Mouse (Mus musculus) retina, postnatal 1 day (tissue): ENCODE measurements at regions not wholly inside any gene's neighbourhood (a gene's known extent, or its start where the extent isn't known, plus 50 kb on each side); places are given as distances from the start of the nearest gene placed in this dataset.
A peak's percentile ranks its signal among the peaks of the same experiment; 100 is the strongest.
"Not testable (repeated sequence)": the region's sequence is repeated elsewhere in the genome, so short reads cannot be mapped to it uniquely, and the experiment has no call there.

ENCODE experiments used
- DNase-seq: peaks from one replicate; pipeline ENCODE4 v3.0.0-alpha.2; 2012

DNA sequence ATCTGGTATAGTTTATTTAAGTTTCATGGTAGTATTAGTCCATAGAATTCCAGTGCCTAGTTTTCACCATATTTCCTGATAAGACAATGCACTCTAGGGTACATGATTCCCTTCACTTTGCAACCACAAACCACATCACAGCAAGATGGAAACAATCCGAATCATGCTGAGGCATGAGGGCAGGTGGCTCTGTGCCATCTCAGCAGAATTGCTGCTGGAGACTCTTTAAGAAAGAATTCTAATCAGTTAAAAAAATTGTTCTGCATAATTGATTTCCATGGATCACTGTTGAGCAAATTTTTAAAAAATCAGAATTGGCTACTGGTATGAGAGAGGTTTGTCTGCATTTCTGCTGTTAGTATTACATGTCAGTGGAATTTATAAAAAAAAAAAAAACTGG, 1451.1 kb upstream of the Pcdh20 start:
- no peak for DNase-seq

DNA sequence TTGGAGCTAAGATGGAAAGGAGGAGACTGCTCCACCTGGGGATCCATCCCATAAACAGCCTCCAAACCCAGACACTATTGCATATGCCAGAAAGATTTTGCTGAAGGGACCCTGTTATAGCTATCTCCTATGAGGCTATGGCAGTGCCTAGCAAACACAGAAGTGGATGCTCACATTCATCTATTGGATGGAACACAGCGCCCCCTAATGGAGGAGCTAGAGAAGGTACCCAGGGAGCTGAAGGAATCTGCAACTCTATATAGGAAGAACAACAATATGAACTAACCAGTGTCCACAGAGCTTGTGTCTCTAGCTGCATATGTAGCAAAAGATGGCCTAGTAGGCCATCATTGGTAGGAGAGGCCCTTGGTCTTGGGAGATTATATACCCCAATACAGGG, 1449.4 kb upstream of the Pcdh20 start:
- peak; percentile 18 for DNase-seq

DNA sequence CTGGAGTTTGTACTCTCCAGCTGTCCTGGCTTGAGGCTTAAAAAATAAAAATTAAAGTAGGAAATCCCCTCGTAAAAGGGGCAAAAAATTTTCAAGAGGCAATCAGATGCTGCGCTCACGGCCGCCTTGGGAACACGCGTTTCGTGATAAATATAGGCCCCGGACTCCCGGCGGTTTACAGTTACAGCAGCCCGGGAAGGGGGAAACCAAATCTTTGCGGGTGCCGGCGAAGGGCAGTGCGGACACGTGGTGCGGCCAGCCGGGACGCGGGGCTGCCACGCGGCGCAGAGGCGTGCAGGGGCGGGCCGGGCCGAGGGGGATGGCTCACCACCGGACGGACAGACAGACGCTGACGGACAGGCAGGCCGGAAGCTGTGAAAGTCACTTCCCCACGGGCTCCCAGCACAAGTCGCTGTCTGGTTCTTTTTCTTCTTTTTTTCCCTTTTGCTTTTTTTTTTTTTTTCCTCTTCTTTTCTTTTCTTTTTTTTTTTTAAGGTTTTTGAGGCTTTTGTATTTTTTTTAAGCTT, 1427.6 kb upstream of the Pcdh20 start:
- DNase-seq = not testable (repeated sequence)

DNA sequence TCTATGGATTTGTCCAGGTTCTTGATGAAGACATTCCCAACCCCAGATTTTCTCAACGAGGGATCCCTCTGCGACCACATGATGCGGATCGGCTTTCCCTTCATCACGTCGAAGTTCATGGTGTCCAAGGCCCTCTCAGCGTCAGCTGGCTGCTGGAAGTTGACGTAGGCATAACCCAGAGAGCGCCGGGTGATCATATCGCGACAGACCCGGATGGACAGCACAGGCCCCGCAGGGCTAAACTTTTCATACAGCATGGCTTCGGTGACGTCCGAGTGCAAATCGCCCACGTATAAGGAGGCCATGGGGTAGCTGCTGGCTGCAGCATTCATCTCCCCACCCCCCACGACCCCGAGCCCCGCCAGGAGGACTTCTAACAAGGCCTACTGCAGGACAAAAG, 1426.9 kb upstream of the Pcdh20 start:
- DNase-seq = not testable (repeated sequence)

DNA sequence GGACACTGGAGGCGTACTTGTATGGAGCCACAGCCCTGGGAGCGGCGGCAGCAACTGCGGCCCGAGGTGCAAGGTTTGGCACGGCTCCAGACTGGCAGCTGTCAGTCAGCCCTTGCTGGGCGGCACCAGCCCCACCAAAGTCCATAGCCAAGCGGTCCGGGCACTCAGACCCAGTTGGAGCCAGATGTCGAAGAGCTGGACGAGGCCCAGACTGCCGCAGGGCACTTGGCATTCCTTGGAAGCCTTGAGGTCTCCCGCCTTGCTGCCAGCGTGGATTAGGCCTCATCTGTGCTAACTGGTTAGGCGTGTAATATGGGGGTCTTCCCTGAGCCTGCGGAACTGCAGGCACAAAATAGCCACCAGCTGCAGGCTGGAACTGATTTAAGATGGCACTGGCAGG, 1425.7 kb upstream of the Pcdh20 start:
- DNase-seq = not testable (repeated sequence)
